Mouse (Mus musculus) E14TG2a.4 (cell line): ENCODE data around the gene Grb2.

Experiments
- H3K27me3 ChIP-seq: 2 replicates; pipeline ENCODE4 v1.6.1; 2014; ENCODE audit warnings: low read length, control low read depth; ENCODE audit not compliant: insufficient read depth
- H3K36me3 ChIP-seq: 2 replicates; pipeline ENCODE4 v1.6.1; 2014; ENCODE audit warnings: low read length, control low read depth; ENCODE audit not compliant: insufficient read depth
- H3K4me1 ChIP-seq: replicated peaks from 2 replicates; pipeline ENCODE4 v1.6.1; 2014; ENCODE audit warnings: low read depth, low read length, control low read depth
- H3K4me3 ChIP-seq: replicated peaks from 2 replicates; pipeline ENCODE4 v1.5.1; 2014; ENCODE audit warnings: mild to moderate bottlenecking, low read length
- H3K9me3 ChIP-seq: 2 replicates; pipeline ENCODE4 v1.6.1; 2014; ENCODE audit warnings: low read length, control low read depth
- CTCF ChIP-seq: conservative IDR thresholded peaks from 2 replicates; pipeline ENCODE4 v1.5.1; 2014; ENCODE audit warnings: low read length
- NANOG ChIP-seq: IDR thresholded peaks from 2 replicates; pipeline ENCODE4 v1.6.1; 2014; ENCODE audit warnings: borderline replicate concordance, low read length, mixed read lengths
- POU5F1 ChIP-seq: IDR thresholded peaks from 2 replicates; pipeline ENCODE4 v1.6.1; 2014; ENCODE audit warnings: low read length, borderline replicate concordance

Gene Grb2

DNA sequence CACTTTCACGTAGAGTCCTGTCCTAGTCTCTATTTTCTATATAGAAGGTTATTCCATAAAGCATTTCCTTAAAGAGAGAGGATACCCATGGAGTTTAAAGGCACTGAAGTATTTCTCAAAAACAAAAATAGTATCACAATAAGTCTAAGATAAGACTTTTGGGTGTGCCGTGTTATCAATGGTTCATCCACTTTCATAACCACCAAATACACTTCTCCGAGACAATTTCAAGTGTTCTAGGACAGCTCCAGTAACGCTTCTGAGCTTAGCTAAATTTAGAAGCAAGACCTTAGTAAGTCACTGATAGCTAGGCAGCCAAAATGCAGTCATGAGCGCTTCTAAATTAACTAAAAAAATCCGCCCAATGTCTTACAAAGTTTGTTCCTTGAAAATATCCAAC, 22.0 kb downstream of the Grb2 start:
- peaks cover 88% of the 10 kb centered on the region for H3K4me1 ChIP-seq
- no peaks in the 10 kb centered on the region for H3K9me3 ChIP-seq
- H3K36me3 ChIP-seq: peaks cover 62% of the 10 kb centered on the region
- H3K4me3 ChIP-seq: no peak overlapping the region
- H3K27me3 ChIP-seq: no peaks in the 10 kb centered on the region
- TF ChIP-seq NANOG (no peak), POU5F1 (no peak), CTCF (no peak)

DNA sequence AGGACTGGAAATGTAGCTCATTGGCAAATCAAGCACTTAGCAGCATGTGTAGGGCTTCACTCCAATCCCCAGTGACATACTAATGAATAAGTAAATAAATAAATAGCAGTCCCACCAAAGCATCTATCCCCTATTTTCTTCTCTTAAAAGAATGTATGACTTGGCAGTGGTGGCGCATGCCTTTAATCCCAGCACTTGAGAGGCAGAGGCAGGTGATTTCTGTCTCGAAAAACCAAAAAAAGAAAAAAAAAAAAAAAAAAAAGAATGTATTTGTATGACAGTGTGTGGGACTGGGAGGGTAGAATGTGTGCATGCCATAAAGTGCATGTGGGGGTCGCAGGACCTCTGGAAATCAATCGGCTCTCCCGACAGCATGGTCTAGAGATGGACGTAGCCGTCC, 22.4 kb downstream of the Grb2 start:
- H3K36me3 ChIP-seq: peaks cover 59% of the 10 kb centered on the region
- H3K4me1 ChIP-seq: peaks cover 84% of the 10 kb centered on the region
- TF ChIP-seq CTCF: no peak
- TF ChIP-seq NANOG: no peak
- no peak for TF ChIP-seq POU5F1
- no peaks in the 10 kb centered on the region for H3K27me3 ChIP-seq
- no peak overlapping the region for H3K4me3 ChIP-seq
- H3K9me3 ChIP-seq: no peaks in the 10 kb centered on the region

DNA sequence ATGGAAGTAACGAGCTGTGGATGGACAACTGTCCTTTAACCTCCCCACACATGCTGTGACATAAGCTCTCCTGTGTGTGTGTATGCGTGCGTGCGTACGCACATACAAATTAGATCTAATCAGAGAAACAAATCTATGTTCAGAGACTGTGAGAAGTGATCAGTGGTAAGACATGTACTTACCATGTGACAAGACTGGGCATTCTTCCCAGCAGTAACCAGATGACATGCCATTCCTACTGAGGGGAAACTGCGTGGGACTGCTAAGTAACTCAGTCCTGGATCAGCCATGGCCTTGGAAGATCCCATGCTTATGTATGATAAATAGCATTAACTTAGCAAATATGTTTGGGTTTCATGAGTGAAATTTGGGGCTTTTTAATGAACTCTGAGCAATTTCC, 23.5 kb downstream of the Grb2 start:
- Histone ChIP-seq H3K4me3 (no peak overlapping the region), H3K27me3 (no peaks in the 10 kb centered on the region), H3K4me1 (peaks cover 76% of the 10 kb centered on the region), H3K36me3 (peaks cover 53% of the 10 kb centered on the region), H3K9me3 (no peaks in the 10 kb centered on the region)
- TF ChIP-seq POU5F1: no peak
- TF ChIP-seq NANOG: no peak
- TF ChIP-seq CTCF: no peak

DNA sequence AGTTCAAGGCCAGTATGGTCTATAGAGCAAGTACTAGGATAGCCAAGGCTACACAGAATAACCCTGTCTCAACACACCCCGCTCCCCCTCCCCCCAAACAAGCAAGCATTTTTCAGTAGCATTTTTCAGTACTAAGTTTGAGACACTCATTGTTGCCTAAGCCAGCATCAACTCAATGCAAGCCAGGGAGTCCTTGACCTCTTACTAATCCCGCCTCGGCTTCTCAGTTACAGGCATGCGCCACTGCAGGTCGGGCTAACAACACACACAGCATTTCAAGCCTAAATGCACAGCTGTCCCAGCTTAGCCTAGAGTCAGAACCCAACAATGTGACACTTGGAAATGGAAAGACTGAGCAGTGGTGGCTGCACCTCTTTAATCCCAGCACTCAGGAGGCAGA, 25.1 kb downstream of the Grb2 start:
- H3K27me3 ChIP-seq: no peaks in the 10 kb centered on the region
- peaks cover 58% of the 10 kb centered on the region for H3K36me3 ChIP-seq
- no peaks in the 10 kb centered on the region for H3K9me3 ChIP-seq
- no peak for TF ChIP-seq NANOG
- no peak for TF ChIP-seq CTCF
- TF ChIP-seq POU5F1: no peak
- H3K4me1 ChIP-seq: peaks cover 69% of the 10 kb centered on the region
- no peak overlapping the region for H3K4me3 ChIP-seq

GRCm38 (mm10) chr11:115682411-115682810, 26.0 kb downstream of the Grb2 start:
- Histone ChIP-seq H3K36me3 (peaks cover 56% of the 10 kb centered on the region), H3K27me3 (no peaks in the 10 kb centered on the region), H3K4me1 (peaks cover 64% of the 10 kb centered on the region), H3K9me3 (no peaks in the 10 kb centered on the region), H3K4me3 (no peak overlapping the region)
- TF ChIP-seq CTCF: no peak
- TF ChIP-seq NANOG: no peak
- no peak for TF ChIP-seq POU5F1

- Histone ChIP-seq H3K36me3 (peaks cover 62% of the 10 kb centered on the region), H3K9me3 (no peaks in the 10 kb centered on the region), H3K4me3 (no peak overlapping the region), H3K27me3 (no peaks in the 10 kb centered on the region), H3K4me1 (peaks cover 68% of the 10 kb centered on the region)
- no peak for TF ChIP-seq CTCF
- TF ChIP-seq POU5F1: no peak
- no peak for TF ChIP-seq NANOG
Observed at GRCm38 (mm10) chr11:115679554-115680238, 28.7 kb downstream of the Grb2 start.

GRCm38 (mm10) chr11:115678861-115679260, 29.5 kb downstream of the Grb2 start:
- Histone ChIP-seq H3K4me3 (no peak overlapping the region), H3K9me3 (no peaks in the 10 kb centered on the region), H3K4me1 (peaks cover 68% of the 10 kb centered on the region), H3K36me3 (peaks cover 59% of the 10 kb centered on the region), H3K27me3 (no peaks in the 10 kb centered on the region)
- no peak for TF ChIP-seq POU5F1
- TF ChIP-seq CTCF: no peak
- no peak for TF ChIP-seq NANOG

DNA sequence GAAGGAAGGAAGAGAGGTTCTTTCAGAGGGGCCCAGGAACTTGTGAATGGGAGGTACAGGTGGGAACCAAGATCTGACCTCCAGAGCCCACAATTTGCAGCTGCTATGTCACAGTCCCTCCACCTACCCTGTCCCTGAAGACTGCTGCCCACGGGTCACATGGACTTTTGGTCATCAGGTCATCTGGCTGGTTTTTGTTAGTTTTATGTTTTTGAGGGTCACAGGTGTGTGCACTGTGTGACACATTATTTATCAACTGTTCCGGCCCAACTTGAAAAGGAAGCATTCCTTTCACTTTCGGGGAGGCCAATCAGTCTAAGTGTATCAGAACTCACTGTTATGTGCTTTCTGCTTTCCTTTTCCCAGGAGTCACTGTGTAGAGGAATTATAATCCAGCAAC, 30.9 kb downstream of the Grb2 start:
- Histone ChIP-seq H3K27me3 (no peaks in the 10 kb centered on the region), H3K36me3 (peaks cover 46% of the 10 kb centered on the region), H3K9me3 (no peaks in the 10 kb centered on the region), H3K4me1 (peaks cover 68% of the 10 kb centered on the region), H3K4me3 (no peak overlapping the region)
- TF ChIP-seq CTCF (no peak), NANOG (no peak), POU5F1 (no peak)

DNA sequence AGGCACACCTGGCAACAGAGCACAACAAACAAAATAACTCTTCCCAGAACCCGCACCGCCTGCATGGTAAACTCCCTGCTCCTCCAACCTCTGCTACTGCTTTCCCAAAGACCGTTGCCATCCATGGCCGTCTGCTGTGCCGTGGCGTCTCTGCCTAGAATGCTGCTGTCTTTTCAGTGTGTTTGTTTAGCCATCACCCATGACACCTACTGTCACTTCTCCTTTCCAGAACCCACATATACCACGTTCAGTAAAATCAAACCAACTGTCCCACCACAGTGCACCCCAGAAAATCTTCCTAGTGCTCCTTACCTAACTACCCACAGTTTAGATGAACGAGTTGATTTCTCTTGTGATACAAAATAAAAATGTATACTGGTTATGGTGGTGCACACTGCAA, 31.7 kb downstream of the Grb2 start:
- no peaks in the 10 kb centered on the region for H3K9me3 ChIP-seq
- no peak overlapping the region for H3K4me3 ChIP-seq
- peaks cover 41% of the 10 kb centered on the region for H3K36me3 ChIP-seq
- no peak for TF ChIP-seq POU5F1
- TF ChIP-seq NANOG: no peak
- TF ChIP-seq CTCF: no peak
- H3K27me3 ChIP-seq: no peaks in the 10 kb centered on the region
- peaks cover 72% of the 10 kb centered on the region for H3K4me1 ChIP-seq
